Mouse (Mus musculus) spleen, adult 18-20 months (tissue): Measurements from ENCODE around the gene Gsta4.
"Not testable (repeated sequence)": the region's sequence is repeated elsewhere in the genome, so short reads cannot be mapped to it uniquely, and the experiment has no call there.

Source experiments
- DNase-seq, 2 experiments: peaks; one replicate each; pipeline ENCODE4 v3.0.0; 2022; ENCODE audit warnings: mixed read lengths in 2 of 2

Gene Gsta4

GRCm38 (mm10) chr9:78182474-78182873, at the start of gene Gsta4:
TSS of gene Gsta4 (plus strand) at chr9:78182774.
- not testable (repeated sequence) for DNase-seq

GRCm38 (mm10) chr9:78135658-78136057, 46.9 kb upstream of the Gsta4 start:
- DNase-seq: no peak

- DNase-seq: no peak
Observed at GRCm38 (mm10) chr9:78138044-78138676, 44.4 kb upstream of the Gsta4 start.

- no peak for DNase-seq
Observed at GRCm38 (mm10) chr9:78139463-78139862, 43.1 kb upstream of the Gsta4 start.

- no peak for DNase-seq
Observed at GRCm38 (mm10) chr9:78146099-78146498, 36.5 kb upstream of the Gsta4 start.

GRCm38 (mm10) chr9:78146627-78147026, 35.9 kb upstream of the Gsta4 start:
- DNase-seq: no peak

- DNase-seq: no peak
Observed at GRCm38 (mm10) chr9:78148149-78148548, 34.4 kb upstream of the Gsta4 start.

GRCm38 (mm10) chr9:78149770-78150169, 32.8 kb upstream of the Gsta4 start:
- not testable (repeated sequence) for DNase-seq

GRCm38 (mm10) chr9:78154211-78154977, 28.2 kb upstream of the Gsta4 start:
- no peak for DNase-seq

GRCm38 (mm10) chr9:78157221-78157620, 25.4 kb upstream of the Gsta4 start:
- DNase-seq: no peak

- no peak for DNase-seq
Observed at GRCm38 (mm10) chr9:78163291-78163690, 19.3 kb upstream of the Gsta4 start.

GRCm38 (mm10) chr9:78164741-78165140, 17.8 kb upstream of the Gsta4 start:
- DNase-seq: no peak

GRCm38 (mm10) chr9:78165454-78165853, 17.1 kb upstream of the Gsta4 start:
- DNase-seq: no peak

GRCm38 (mm10) chr9:78166694-78167452, 15.7 kb upstream of the Gsta4 start:
- DNase-seq: no peak

- DNase-seq: no peak
Observed at GRCm38 (mm10) chr9:78167453-78167969, 15.1 kb upstream of the Gsta4 start.

GRCm38 (mm10) chr9:78168864-78169263, 13.7 kb upstream of the Gsta4 start:
- no peak for DNase-seq

- DNase-seq: no peak
Observed at GRCm38 (mm10) chr9:78174016-78174415, 8.6 kb upstream of the Gsta4 start.

GRCm38 (mm10) chr9:78174925-78175276, 7.7 kb upstream of the Gsta4 start:
- DNase-seq: not testable (repeated sequence)

- DNase-seq: peak; percentile 89 to 96
Observed at GRCm38 (mm10) chr9:78175277-78176200, 7.0 kb upstream of the Gsta4 start.

GRCm38 (mm10) chr9:78176201-78176727, 6.3 kb upstream of the Gsta4 start:
- peak; percentile 20 to 37 for DNase-seq

- DNase-seq: peak in 1 of 2 experiments; percentile 19
Observed at GRCm38 (mm10) chr9:78176831-78177230, 5.7 kb upstream of the Gsta4 start.

- no peak for DNase-seq
Observed at GRCm38 (mm10) chr9:78178197-78178596, 4.4 kb upstream of the Gsta4 start.
